Mouse (Mus musculus) heart, postnatal 10 days (tissue): ENCODE measurements around the gene Tox4. TPM values are rescaled to one million over a fixed set of nuclear protein-coding genes. Genes with fewer than 3 reads are reported as not detected.
A peak's percentile ranks its signal among the peaks of the same experiment; 100 is the strongest.

Experiments
- DNase-seq, 2 experiments: peaks; one replicate each; pipeline ENCODE4 v3.0.0; 2021
- intact Hi-C: fragments of 180-260 bp; cut with DNase I; formaldehyde crosslinking; loops from one replicate; pipeline ENCODE4 v1.15.1; 2025
- total RNA-seq, 2 experiments: library from RNA; stranded (reverse); gene quantifications; 2 replicates each; pipeline ENCODE4 v1.2.3; 2021

The Tox4 gene
- total RNA-seq, 2 experiments from 2014 or later = 35.5 to 36.8 TPM

DNA sequence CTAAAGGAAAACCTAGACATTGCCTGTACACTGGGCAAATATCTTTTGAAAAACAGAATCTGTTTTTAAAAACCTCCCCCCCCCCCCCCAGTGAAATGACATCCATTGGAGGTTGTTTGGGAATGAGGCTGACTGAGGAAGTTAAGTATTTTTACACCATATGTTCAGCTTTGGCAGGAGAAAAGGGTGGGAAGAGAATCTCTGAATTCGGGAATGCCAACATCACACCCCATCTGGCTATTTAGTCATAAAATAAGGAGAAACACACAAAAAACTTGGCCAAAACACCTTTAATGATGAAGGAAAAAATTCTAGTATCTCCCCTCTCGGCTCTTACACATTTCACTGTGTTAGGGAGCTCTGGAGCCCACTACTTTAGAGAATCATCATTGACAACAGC, 32.0 kb downstream of the Tox4 start:
- DNase-seq = no peak
- intact Hi-C loops = no loop called here

DNA sequence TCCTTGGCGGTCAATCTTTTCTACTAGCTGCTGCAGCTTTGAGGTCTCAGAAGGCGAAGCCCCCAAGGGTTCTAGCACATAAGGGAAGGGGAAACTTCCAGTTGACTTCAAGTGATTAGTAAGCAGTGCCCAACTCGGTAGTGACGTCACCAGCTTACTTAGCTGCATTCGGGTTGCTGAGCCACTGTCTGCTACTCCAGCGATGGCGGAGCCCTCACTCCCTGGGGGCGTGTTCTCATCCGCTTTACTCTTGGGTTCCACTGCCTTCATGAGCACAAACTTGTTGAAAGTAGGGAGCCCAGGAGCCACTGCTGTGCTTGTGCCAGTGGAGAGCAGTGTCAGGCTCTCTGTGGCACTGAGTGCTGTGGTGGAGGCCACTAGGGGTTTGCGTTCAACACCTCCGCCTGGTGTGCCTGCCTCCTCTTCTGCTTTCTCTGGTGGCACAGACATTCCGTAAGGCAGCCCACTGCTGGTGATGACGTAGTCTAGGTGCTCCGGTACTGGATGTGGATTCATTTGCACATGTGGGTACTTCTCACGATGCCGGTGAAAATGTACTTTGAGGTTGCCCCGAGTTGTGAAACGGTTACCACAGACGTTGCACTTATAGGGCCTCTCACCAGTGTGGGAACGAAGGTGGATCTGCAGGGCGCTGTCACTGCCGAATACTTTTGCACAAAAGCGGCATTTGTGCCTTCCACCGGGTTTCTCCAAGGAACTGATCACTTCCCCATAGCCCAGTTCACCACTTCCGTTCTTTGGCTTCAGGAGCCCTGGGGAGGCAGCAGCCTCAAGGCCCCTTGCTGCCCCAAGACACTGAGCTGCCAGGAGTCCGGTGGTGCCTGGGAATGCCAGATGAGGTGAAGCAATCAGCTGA, 35.2 kb downstream of the Tox4 start:
- DNase-seq = no peak
- intact Hi-C loops = no loop called here

DNA sequence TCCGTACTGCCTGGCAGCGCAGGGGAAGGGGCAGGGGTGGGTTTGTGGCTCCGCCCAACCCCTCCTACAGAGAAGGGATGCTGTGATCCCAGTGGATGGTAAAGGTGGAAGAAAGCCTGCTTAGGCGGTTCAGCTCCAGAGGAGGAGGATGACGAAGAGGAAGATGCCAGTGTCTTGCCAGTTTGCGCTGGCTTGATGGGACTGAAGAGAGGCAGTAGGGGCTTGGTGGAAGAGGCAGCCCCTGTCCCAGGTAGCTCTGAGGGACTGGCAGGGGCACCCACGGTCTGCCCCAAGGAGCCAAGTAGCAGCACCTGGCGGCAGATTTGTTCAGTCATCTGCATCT, 35.8 kb downstream of the Tox4 start:
- intact Hi-C loops = no loop called here
- DNase-seq = no peak

DNA sequence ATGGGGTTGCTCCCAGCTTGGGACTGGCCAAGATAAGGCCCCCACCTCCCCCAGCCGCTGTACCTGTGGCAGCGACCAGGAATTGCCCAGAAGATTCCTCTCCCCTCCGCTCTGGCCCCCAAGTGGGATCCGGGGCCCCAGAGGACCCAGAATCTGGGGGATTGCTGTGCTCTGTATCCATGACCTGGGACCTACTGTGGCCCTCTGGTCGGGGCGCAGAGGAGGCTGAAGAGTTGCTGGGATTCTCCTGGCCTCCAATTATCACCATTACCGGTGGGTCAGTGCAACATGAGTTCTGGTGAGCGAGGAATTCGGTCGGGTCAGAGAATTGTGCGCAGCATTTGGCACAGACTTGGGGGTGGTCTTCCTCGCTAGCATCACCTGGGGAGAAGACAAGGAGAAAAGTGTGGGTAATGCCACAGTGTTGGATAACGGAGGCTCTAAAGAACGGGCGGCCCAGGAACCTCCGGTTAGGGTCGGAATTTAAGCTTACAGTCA, 36.4 kb downstream of the Tox4 start:
- no peak for DNase-seq
- intact Hi-C loops = no loop called here

DNA sequence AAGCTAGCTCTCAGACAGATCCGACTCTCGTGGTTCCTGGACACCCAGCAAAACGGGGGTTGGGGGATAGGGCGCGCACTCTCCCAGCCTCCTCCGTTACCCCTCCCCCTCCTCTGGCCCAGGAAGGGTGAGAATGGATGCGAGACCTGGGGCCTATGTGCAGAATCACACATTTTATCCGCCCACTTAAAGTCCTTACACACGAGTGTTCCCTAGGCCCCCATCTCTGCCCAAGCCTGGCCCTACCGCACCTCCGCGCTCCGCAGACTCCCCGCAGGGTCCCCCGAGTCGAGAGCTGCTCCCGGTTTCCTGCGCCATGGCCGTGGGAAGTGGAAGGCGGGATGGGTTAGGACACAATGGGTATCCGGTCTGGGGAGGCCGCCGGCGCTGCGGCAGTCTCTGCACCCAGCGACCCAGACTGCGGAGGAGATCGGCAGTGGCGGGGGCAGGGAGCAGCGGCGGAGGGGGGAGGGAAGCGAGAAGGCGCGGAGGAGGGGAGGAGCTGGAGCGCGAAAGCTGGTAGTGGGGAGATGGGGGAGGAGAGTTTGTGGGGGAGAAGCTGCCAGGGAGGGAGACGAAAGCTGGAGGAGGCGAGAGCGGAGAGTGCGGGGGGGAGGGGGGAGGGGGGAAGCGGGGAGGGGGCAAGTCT, 37.0 kb downstream of the Tox4 start:
- peak; percentile 65 to 69 for DNase-seq
- intact Hi-C loops = no loop called here

DNA sequence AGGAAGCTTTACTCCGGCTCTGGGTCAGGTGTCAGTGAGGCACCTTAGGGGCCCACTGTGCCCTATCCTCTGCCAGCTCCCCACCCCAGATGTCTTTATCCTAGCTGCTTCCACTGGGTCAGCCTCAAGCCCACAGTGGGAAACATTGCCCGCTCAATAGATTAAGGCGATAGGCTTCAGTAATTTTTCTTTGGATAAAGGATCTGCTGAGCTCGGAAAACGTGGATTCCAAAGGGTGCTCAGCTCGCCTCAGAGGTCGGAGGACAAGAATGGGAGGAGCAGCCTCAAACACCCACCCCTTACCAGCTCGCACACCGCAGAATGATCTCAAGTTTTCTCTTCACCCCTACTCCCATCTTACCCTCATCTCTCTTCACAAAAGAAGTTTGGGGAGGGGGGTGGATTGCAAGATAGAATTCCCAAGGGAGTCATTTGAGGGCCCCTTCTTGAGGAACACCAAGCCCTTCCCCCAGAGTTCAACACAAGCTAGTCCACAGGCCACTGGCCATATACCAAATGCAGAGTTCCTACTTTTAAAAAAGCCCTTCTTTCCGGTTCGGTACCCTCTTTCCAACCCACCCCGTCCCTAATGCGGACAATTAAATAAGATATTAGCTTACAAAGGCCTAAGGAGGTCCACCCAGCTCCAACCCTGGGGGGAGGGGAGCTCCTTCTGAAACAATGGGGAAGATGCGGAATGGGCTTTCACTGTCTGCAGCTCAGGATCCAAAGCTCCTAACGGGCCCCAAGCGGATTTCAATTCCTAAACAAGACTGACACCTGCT, 37.7 kb downstream of the Tox4 start:
- intact Hi-C loops = no loop called here
- peak in 1 of 2 experiments; percentile 45 for DNase-seq

DNA sequence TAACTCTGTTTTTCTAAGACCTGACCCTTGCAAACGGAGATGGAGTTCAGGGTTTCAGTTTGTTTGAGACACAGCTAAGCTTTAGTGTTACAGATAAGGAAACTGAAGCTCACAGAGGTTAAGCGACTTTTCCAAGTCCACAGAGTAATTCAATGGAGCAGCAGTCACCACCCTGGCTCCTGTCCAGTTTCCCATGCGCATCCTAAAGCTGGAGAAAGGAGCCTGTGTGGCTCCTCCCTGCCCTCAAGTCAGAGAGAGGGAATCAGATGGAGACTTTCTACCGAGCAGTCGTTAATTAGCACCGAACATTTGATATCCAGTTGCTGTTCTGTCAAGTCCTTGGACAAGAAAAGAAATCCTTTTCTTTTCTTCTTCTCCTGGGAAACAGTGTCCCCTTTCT, 40.4 kb downstream of the Tox4 start:
- intact Hi-C loops = loop anchor here (1.0 kb wide), 1 partner anchor 40 kb away; the partner anchor contains the start of genes Rab2b and Tox4
- DNase-seq = no peak

DNA sequence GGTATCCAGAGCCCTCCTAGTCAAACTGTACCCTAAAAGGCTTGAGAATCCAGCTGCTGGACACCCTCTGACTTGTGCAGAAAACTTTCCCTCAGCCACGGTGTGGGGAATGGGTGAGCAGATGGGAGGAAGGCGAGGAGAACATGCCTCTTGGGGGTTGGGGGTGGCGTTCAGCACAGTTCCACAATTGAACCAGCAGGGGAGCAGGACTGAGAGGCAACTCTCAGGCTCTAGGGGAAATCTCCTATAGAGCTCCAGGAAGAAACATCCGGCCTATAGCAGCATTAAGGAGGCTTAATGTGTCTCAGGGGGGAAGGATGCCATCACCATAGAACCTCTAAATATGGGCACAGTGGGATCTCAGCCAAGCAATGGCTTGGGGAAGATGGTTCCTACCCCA, 46.9 kb downstream of the Tox4 start:
- DNase-seq = no peak
- intact Hi-C loops = no loop called here

DNA sequence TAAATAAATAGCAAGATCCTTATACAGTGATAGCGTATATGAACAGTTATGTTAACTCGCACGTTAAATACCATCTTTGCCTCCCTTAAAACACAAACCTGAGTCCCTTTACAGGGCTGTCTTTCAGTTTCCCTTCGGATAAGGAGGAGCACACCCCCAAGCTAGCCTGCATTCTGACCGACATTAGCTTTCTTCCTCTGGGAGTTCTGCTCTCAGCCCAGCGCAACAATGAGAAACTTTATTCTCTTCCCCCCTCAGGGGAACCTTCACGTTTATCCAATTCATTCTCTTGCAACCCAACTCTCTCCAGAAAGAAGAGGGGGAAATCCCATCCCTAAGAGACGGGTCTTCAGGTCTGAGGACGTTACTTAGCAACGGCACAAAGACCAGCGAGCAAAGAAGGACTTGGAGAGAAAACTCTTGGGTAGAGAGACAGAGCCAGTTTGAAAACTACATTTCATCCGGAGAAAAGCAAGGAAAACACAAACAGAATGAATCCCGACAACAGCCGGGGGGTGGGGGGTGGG, 48.5 kb downstream of the Tox4 start:
- intact Hi-C loops = no loop called here
- DNase-seq = no peak

DNA sequence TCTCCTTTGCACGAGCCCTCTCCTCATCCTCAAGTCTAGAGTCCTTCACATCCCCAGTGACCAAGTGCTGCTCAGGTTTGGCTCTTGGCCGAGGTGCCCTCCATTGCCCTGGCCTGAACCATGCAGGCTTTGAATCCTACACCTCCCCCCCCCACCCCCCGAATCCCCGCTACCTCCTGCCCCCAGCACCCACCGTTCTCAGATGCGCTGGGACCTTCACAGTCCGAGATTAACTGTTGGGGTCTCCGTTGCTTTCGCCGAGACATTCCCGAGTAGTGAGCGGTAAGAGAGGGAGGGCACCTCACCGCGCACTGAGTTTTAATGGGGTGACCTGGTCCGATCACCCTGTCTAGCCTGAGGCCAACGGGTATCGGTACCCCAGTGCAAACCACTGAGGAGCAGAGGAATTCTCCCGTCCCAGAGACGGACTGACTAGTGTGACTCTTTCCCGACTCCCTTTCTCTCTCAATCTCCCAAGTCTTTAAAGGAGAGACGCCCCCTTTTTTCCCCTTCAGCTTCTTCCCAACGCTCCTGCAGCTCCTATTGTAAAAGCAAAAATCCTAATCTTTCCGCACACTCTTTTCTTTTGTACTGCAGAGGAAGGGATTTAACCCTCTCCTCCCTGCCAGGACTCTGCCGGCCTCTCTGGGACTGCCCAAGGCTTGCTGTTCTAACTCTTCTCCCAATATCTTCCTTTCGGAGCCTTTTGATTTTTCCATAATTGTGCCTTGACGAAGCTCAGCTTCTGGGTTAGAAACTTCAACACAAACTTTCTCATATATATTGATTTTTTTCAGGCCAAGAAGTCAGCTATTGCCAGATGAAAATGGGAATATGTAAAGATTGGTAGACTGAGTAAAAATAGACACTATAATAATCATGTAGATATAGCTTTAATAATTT, 49.2 kb downstream of the Tox4 start, which contains the start of gene Sall2:
Gene Sall2, minus strand, starts transcription at position 853 of the 903 bp plus-strand sequence.
- no peak for DNase-seq
- intact Hi-C loops = no loop called here

DNA sequence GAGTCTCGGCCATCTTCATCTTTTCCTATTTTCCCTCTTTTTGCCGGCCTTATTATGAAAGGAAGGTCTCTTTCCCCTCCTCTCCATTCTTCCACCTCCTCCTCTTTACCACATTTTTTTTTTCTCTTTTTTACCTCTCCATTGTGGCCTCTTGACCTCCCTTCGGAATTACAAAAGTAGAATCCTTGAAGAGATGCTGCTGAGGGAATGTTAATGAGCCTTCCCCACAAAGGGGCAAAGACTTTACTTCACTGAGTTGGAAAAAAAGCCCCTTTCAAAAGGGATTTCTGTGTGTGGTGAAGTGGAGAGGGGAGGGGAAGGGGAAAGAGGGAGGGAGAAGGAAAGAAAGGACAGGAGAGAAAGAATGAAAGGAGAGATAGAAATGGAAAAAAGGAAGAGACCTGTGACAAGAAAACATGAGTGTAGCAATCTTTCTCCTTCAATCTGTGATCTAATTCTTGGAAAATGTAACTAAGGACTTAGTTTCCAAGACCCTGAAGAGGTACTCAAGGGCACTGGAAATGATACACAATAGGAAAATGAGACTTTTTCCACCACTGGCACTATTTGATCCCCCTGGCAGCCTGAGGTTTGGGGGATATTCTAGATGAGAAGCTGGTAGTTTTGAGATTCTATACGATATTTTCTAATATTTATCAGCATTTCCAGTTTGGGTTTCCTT, 52.3 kb downstream of the Tox4 start:
- intact Hi-C loops = no loop called here
- DNase-seq = no peak

DNA sequence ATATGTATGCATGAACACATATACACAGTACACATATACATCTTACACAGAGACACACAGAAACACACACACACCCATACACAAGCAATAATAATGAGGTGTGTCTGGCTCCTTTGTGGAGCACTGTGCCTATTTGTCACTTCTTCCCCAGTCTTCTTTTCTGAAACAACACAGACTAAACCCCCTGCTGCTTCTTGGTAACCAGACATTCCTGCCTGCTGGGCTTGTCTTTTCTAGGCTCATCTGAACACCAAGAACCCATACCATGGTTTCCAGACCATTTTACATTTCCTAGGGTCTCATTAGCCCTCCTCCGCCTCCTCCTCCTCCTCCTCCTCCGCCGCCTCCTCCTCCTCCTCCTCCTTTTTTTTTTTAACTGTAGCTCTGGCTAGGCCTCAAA, 53.2 kb downstream of the Tox4 start:
- intact Hi-C loops = no loop called here
- DNase-seq = no peak

DNA sequence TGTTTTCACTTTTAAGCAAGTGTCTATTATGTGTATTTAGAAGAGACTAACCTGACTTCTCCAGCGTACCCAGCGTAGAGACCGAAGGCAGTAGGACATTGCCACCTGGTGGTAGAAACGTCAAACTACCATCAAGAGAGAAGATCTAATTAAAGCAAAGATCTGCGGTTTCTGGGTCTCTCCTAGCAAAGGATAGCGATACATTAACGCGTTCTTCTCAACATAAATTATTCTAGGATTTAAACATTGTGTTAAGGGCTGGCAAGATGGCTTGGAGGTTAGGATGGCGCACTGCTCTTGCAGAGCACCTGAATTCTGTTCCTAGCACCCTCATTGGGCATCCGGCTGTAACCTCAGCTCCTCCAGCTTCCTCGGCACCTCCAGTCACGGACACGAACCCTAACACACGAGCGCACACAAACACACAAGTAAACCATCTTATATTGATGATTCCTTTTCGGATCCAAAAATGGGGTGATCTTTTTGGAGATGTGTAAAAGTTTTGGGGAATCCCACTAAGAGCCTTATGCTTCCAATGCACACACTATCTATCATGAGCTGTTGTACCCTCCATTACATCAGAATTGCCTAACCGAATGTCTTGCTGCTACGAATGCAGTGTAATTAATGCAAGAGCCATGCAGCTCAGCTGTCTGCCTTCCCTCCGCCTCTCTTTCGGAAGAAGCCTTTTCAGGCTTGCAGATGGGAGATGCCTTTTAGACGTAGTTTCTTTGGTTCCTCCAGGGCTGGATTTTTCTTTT, 60.0 kb downstream of the Tox4 start:
- peak; percentile 71 to 79 for DNase-seq
- intact Hi-C loops = loop anchor here (1.0 to 2.0 kb wide), 2 partner anchors 44 to 214 kb away; no protein-coding TSS in a partner anchor

DNA sequence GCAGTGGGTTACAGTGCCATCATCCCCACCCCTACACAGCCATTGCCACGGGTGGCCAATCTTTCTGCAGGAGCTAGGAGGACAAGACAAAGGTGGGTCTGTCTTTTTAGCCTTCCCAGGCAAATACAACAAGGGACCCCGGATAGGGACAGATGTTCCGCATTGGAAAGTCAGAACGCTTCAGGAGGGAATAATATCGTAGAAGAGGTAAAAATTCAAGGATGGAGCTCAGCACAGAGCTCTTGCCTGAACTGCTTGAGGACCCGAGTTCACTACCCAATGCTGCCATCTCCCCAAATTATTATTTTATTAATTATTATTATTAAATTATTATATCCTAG, 60.5 kb downstream of the Tox4 start:
- intact Hi-C loops = loop anchor here (2.0 kb wide), 1 partner anchor 215 kb away; no protein-coding TSS in a partner anchor

More for the DNA sequence above, 60.5 kb downstream of the Tox4 start:
- DNase-seq = no peak
